Mouse (Mus musculus): ENCODE measurements around the gene Vsx2.
"Not testable (repeated sequence)": the region's sequence is repeated elsewhere in the genome, so short reads cannot be mapped to it uniquely, and the experiment has no call there.

The Vsx2 gene

DNA sequence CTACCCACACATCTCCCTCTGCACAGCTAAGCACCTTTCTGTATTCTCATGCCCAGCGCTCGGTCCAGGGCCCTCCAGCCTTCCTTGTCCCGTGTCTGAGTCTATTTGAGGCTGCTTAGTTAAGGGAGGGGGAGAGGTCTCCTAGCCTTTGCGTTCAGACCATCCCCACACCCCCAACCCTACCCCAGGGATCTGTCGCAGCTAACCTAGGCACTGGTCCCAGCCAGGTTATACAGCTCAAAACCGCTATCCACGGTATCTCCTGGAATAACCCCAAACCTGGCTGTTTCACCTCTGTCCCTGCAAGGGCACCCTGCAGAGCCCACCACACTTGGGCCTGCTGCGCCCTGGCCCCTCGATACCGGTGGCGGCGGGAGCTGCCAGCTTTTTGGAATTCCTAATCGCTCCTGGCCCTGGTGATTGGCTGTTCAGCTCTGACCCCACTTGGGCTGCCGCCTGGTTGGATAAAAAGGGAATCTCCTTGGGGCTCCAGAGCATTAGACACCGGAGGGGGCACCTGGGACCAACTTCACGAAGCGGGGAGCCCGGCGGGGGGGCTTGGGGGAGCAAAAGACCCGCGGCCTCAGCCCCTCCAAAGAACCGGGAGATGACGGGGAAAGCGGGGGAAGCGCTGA is at the start of gene Vsx2:
Gene Vsx2 (plus strand): TSS at position 427 of the 635 bp plus-strand sequence.
- no peak for DNase-seq

DNA sequence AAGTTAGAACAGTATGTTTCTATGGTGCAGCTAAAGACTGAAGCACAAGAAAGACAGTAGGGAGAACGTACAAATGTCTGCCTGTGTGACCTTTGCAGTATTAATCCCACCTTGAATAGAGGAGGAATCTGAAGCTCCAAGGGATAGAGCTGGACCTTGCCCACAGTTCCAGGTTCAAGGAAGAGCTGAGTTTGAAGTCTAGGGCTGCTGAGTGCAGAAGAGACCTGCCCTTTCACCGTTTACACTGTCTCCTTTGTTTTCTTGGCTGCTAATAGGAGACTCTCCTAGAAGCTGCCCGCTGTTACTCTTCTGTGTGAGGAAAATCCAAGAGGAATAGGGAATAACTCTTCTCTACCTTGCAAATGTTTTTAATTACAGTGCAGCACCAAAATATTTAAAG is 45.8 kb upstream of the Vsx2 start:
- no peak for DNase-seq

DNA sequence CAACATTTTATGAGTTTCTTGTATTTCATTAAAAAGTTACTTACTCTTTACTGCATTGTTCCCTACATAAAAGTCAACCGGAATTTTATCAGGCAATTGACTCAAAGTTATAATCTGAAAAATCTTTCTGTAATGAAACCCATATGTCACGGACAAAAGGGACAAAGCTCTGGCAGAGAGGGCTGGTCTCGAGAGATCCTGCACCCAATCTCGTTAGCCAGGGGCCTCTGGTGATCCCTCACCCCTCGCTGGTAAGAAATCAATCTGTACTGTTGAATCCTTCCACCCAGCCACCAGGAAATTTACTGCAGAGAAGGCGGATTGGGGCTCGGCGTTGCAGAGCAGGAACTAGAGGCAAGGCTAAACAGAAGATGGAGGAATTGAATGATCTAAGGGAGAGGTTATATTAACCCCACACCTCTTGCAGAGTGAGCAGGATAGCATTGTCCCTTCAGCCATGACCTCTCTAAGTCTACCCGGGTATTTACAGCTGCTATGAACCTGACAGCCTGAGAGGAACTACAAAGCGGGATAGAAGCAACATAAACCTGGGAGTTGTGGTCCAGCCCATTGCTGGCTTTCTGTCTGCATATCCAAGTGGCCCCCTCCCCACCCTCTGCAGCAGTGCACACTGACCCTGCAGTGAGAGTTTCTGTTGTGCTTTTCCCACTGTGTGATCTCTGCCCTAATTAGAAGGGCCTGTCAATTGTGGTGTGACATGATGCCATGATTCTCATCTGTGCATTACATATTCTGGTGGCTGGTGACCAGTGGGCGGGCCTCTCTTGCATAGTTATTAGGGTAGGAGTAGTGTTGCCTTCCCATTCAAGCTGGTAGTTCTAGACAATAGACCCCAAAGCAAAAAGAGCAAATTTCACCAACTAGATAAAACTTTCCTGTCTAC is 45.2 kb upstream of the Vsx2 start:
- DNase-seq = no peak

DNA sequence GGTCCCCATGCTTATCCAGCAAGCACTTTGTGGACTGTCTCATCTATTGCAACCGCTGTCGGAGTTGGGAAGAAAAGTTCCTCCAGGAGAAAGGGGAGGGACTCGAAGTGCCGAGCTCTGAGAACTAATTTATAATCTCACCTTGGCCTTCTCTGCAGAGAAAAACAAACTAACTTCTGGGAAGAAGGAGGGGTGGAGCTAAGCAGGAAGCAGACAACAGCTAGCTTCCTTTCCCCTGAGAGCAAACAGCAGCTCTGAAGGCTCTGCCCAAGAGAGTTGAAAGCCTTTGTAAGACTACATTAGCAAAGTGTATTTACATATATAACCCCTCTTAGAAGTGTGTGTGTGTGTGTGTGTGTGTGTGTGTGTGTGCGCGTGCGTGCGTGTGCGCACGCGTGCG is 44.1 kb upstream of the Vsx2 start:
- no peak for DNase-seq

DNA sequence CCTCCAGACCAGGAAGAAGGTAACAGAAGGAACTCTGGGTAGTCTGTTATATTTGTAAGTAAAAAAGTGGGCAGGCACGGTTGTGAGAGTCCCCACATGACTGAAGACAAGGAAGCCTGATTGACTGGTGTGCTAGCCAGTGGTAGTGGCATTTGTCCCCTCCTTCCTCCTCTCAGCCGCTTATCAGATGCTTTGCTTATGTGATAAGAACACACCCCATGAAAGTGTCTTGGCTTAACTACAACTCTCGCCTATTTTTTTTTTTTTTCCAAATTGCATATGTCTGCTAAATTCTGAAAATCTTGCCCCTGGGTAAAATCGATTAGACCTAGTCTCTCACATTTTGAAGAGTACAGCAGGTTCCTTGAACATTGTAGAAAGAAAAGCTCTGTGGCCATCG is 39.1 kb upstream of the Vsx2 start:
- no peak for DNase-seq

DNA sequence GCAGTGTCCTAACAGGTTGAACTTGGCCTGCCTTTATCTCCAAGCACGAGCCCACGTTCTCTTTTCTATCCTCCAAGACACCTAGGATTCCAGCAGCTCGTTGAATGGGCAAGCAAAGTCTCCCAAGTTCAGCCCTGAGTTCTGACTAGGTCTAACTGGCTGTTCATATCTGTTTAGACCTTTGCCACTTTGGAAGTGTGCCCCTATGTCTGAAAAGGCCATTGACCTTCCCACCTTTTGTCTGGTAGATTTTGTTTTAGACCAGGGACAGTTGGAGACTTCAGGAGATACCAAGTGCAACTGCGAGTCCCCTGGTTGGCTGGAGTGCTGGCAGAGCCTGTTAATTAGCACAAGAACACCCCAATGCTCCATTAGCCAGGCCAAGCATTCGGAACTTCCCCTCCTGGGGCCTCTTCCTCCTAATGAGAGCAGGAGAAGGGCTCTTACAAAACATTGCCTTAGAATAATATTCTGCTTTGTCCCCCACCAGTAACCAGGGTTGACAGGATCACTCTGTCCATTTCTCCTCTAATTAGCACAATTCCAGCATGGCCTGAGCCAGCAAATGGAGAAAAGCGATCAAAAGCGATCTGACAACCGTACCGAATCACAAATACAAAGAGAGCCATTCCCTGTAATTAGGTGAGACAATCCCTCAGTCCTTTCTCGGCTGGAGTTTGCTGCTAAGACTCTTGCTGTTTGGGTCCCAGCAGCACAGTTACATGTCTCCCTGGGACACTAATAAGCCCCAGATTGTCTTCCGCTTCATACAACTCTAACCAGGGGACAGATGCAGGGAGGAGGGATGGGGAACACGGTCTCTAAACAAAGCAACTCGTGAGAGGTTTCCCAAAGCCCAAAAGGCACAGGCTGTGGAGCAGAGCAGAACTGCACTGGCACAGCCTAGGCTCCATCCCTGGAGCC is 37.4 kb upstream of the Vsx2 start:
- DNase-seq = no peak

DNA sequence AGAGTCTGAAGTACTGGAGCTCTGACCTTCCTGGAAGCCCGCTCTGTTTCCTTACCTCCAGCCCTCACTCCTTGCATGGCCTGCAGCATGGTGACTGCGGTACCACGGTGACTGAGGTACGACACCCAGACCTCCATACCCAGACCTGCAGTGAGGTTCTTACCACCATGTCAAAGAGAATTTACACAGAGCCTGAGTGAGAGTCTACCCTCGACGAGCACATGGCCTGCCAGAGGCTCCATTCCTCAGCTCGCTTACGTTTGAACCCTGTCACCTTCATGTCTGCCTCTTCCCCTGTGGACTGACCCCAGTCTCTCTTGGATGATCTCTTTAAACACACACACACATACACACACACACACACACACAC is 36.7 kb upstream of the Vsx2 start:
- DNase-seq = no peak

DNA sequence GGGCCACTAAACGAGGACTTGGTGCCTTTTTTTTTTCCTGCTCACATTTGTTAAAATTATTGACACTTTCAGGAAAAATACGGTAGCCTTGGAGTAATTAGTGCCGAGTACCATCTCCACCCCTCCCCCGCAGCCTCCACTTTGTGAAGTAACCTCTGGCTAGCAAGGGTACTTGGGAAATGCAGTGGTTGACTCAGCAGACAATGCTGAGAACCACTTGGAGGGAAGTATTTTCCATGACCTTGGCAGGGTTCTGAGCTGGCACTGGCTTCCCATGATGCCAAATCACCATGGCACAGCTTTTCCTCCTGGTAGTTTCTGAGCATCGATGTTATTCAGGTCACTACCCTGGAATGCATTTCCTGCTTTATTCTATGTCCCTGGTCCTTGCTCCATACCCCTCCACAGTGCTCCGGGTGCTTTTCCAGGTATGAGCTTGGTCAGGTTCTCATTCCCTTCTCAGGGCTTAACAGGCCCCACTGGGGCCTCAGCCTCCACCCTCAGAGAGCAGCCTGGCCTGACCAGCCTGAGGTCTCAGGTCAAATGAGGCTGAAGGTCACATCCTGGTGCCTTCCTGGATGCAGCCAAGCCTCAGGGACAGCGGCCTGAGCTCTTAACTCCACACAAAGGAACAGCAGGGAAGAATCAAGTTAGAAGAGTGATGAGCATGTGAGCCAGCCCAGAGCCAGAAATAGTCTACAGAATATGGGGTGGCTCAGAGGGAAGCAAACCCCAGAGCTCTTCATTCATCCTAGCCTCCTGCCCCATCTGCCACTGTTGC is 35.7 kb upstream of the Vsx2 start:
- no peak for DNase-seq

DNA sequence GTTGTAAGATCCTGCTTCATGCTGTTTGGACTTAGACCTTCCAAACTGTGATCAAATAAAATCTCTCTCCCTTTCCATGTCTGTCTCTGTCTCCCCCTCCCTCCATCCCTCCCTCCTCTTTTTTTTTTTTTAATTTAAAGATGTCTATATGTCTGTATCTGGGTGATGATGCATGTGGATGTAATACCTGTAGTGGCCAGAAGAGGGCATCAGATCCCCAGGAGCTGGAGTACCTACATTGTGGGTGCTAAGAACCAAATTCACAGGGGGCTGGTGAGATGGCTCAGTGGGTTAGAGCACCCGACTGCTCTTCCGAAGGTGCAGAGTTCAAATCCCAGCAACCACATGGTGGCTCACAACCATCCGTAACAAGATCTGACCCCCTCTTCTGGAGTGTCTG is 30.0 kb upstream of the Vsx2 start:
- not testable (repeated sequence) for DNase-seq

DNA sequence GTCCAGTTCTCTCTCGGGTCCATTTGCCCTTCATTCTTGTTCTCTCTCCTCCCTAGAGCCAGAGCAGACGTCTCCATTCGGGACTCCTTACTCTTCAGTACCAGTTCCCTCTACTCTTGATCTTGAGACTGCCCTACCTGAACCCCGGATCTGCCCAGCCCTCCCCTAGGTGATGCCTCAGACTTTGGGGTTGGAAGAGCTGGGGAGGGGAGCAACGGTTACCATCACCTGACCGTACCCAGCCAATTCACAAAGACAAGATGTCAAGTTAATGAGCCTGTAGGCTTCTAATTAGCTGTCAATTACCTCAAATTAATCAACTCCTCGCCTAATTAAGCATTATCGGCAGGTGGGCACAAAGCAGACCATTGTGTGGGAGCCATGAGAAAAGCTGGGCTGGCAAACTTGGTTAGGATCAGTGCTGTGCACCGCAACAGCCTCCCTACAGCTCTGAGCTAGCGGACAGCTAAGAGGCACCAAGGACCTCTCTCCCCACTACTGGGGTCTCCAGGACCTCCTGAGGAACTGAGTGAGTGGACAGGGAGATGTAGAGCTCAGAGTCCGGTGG is 28.1 kb upstream of the Vsx2 start:
- no peak for DNase-seq

DNA sequence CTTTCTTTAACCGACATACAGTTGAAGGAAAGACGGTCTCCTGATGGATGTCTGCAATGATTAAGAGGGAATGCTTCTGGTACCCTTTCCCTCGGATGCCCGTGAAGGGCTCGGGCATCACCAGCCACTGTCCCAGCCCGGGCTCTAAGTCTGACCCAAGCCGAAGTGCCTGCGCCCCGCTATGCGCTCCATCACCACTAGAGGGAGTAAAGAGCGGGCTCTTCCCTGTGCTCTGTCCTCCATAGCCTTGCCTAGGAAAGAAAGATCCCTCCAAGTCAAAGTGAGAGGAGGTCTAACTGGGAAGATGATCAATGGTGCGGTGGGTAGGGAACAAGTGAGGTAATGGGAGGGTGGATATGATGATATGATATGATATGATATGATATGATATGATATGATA is 23.5 kb upstream of the Vsx2 start:
- DNase-seq = peak; percentile 72

DNA sequence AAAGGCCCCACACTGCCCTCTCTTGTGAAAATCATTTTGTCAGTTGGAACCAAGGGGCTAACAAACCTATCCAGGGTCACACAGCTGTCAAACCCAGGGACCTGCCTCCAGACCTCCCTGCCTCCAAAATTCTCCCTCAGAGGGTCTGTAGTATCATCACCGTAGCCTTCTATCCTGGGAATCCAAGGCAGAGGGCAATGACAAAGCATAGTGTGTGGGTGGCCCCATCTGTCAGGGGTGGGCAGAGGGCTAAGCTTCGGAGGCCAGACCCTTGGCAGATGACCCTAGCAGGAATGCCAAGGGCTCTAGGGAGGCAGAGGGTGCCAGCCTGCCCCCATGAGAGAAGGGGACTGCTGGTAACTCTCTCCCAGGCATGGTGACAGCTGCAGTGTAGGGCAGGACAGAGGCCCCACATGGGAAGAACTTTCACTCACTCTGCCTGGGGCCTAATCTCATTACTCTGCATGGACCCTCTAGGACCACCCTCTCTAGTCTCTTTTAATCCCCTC is 22.9 kb upstream of the Vsx2 start:
- DNase-seq = no peak

DNA sequence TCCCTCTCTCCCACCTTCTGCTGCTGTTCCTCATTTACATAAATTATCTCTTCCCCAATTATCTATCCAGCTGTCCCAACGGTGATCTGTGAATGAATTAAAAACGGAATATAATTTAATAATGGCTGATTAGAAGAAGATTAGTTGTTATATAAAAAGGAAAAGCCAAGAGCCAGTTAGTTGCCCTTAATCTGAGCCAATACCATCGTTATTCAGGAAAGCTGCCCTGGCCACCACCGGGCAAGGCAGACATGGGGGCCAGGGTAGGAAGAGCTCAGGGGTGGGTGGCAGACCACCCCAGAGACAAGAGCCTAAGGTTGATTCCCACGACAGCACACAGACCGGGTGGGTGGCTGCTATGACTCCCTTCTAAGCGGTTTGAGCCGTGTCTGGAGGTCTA is 21.3 kb upstream of the Vsx2 start:
- DNase-seq = no peak

DNA sequence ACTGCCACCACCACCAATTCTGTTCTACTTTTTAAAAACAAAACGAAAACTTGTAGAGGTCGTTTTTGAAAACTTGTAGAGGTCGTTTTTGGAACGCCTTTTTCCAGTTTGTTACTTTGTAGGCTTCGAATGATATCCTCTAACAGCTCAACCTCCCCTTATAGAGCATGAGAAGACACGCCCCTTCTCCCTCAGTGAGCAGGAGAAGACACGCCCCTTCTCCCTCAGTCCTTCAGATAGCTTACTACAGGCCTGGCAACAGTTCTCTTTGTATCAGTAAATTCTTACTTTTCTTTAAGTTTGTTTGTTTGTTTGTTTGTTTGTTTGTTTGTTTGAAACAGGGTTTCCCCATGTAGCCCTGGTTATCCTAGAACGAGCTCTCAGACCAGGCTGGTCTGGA is 14.3 kb upstream of the Vsx2 start:
- DNase-seq = no peak

DNA sequence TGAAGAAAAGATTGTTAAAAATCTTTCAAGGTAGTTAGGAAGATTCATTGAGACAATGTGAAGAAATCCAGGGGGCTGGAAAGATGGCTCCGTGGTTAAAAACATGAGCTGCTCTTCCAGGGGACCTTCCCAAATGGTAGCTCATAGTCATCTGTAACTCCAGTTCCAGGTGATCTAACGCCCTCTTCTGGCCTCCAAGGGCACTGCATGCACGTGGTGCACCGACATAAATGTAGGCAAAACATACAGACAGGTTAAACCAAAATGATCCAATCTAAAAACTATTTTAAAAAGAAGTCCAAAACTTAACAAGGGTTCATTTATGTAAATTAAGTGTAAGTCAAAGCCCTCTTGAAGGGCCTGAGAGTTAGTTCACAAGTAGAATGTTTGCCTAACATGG is 7.0 kb upstream of the Vsx2 start:
- DNase-seq = no peak

DNA sequence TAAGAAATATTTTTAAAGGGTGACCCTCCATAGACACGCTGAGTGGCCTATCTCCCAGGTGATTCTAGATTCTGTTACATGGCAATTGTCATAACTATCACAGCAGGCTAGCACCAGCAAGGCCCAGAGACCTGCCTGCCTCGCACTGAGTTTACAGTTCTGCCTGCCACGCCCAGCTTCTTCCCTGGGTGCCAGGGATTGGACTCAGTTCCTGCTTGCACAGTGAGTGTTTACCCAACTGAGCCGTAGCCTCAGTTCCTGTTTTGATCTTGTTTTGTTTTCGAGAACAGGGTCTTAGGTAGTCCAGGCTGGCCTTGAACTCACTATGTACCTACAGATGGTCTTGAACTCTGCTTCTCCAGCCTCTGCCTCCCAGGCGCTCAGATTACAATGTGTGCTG is 2.0 kb upstream of the Vsx2 start:
- no peak for DNase-seq

DNA sequence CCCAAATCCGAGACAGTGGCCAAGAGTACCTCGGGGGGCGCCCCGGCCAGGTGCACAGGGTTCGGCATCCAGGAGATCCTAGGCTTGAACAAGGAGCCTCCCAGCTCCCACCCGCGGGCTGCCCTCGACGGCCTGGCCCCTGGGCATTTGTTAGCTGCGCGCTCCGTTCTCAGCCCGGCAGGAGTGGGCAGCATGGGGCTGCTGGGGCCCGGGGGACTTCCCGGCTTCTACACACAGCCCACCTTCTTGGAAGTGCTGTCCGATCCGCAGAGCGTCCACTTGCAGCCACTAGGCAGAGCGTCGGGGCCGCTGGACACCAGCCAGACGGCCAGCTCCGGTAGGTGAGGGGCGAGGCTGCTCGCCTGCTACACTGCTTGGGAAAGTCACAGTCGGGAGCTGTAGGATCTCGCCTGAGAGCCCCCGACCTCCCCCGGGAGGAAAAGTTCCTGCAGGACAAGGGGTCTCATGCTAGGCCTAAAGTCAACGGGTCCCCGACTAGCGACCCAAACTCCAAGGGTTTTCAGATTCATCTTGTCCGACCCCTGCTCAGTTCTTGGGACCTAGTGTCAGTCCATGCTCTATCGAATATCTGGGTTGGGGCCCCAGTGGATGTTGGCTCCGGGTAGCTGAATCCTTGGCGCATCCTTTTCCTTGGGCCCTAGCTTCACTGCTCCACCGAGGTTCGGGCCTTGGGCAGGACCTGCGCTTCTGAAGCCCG is 573 bp downstream of the Vsx2 start:
- no peak for DNase-seq

DNA sequence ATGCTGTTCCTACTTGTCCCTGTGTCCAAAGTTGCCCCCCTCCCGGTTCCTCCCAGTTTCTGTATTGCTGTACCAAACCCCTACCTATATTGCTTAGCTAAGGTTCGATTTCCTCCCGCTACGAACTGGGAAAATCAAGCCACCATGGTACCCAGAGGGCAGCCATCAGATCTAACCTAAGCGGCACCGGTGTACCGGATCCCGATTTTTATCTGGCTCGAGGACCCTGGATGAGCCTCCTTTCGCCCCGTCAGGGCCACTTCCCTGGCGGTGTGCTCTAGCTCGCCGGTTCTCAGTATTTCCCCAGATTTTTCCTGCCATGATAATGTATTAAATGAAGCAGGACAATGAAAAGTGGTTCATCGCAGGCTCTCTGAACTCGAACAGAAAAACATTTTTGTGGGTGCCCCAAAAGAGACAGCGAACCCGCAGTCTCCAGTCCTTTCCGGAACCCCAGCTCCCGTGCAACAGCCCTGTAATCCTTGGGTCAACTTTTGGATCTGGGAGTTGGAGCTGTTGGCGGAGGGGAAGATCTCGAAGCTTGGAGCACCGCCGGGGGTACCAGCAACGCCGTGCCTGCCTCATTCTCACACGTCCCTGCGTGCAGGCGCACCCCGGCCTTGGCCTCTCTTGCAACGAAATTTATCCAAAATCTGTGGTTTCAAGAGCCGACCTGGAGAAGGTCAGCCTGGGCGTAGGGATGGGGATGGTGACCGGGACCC is 1.3 kb downstream of the Vsx2 start:
- DNase-seq = peak; percentile 17

DNA sequence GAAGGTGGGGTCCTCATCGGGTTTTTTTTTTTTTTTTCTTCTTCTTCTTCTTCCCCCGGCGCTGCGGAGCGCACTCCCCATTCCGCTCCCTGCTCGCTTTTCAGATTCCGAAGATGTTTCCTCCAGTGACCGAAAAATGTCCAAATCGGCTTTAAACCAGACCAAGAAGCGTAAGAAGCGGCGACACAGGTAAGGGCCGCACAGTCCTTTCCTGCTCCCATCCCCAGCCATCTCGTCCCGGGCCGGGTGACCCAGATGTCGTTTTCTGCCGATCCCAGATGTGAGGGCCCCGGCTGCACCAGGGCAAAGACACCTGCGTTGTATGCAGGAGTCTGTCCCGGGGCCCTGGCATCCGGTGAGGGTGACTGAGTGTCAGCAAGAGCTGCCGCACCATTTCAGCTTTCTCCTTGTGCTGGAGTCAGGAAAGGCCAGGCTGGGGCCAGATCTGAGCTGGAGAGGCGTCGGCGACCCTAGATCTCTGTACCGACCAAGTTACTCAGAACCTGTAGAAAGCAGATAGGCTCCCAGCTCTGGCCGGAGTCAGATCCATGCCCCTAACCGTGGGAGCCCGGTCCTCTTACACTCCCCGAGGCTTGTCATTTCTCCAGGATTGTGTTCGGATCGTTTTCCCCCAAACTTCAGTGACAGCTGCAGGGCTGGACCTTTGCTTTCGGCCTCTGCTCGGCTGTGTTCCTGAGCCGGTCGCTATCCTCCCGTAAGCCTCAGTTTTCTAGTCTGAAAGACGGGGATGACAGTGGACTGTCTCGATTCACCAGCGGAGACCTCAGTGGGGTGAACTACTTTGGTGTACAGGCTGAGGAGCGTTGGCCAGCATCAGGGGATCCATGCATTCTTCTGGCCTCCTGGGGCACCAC is 2.1 kb downstream of the Vsx2 start:
- no peak for DNase-seq

DNA sequence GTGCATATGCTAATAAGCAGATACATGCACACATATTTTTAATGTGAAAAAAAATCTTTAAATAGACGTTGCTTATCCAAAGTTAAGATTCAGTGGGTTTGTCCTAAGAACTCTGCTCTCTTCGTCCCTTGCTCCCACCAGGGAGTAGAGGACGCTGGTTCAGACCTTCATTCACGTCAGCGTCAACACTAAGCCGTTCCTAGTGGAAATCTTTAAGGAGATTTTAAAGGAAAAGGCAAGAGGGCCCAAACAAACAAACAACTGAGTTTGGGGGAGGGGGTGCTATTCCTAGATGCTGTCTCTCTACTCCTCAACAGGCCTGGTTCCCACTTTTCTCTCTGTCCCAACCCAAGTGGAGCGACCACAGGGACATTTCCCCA is 2.8 kb downstream of the Vsx2 start:
- no peak for DNase-seq
